Mouse (Mus musculus): ENCODE data around the gene Sstr5. TPM values are rescaled to one million over a fixed set of nuclear protein-coding genes. Genes with fewer than 3 reads are reported as not detected.

Gene Sstr5
- total and polyA plus RNA-seq, 2 experiments from 2014 or later = 1.2 to 2.5 TPM

DNA sequence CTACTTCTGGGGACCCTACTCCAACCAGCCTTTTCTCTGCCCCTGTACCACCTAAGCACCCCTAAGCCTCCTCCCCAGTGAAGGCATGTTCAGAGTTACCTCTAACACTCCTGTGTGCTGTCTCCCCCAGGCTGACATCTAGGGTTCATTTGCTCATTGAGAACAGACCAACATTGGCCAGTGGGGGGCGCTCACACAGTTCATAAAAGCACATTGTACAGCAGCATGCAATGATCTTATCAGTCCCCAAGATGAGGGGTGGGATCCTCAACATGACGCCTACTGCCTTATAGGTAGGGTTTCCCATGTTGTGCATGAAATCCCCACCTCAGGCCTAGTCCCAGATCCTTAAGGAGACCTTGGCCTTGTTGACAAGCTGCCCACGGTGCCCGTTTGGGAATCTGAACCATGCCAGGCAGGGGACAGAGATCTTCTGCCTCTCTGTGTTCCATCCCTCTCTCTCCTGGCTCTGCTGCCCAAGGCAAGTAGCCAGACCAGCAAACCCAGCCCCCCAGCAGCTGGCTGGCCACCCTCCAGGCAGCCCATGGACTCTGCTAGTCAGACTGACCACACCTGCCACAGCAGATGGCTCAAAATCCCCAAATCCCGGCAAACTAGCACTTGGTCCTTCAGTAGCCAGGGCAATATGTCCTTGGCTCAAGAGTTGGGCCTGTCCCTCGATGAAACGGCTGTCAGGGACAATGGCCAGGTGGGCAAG, 11.9 kb upstream of the Sstr5 start:
- DNase-seq (ENCODE audit: low spot score) = peak; percentile 80
- Histone ChIP-seq H3K4me2 (ENCODE audit: low read depth, low read length) (no peak overlapping the region), H3K4me3 (ENCODE audit: low read length) (no peak overlapping the region), H3K27me3 (ENCODE audit: insufficient read depth, low read length) (no peaks in the 10 kb centered on the region), H3K4me1 (ENCODE audit: insufficient read depth, low read length) (no peaks in the 10 kb centered on the region), H3K36me3 (ENCODE audit: insufficient read depth, low read length) (no peaks in the 10 kb centered on the region), H3K9me3 (ENCODE audit: low read length) (no peaks in the 10 kb centered on the region), H3K27ac (no peak overlapping the region), H3K9ac (replicated peaks; ENCODE audit: low read length) (no peak overlapping the region)
- WGBS = 28% methylated on average over 7 of the region's 7 CpGs
- peak; percentile 78 for TF ChIP-seq CTCF (IDR thresholded peaks at IDR 0.05; ENCODE audit: low read depth)
- peak; percentile 65 for ATAC-seq

DNA sequence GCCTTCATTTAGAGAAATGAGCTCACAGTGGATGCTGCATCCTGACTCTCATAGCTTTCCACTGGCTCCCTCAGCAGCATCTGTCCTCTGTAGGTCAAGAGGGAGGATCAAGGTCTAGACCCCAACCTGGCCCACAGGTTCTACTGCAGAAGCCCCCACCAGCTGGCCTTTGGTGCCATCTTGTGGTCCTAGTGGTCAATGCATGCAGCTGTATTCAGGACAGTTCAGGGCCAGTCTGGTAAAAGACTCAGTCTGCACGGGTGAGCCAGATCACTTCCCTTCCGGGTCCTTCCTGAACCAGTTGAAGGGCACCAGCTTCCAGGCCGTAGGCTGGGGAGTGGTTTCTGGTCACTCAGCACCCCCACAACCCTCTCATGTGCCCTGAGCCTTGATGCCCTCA, 10.7 kb upstream of the Sstr5 start:
- no peak overlapping the region for H3K4me2 ChIP-seq (ENCODE audit: low read depth, low read length)
- 13% methylated on average over 3 of the region's 3 CpGs for WGBS
- H3K9me3 ChIP-seq (ENCODE audit: low read length) = no peaks in the 10 kb centered on the region
- peak; percentile 98 for TF ChIP-seq CTCF (IDR thresholded peaks at IDR 0.05; ENCODE audit: low read depth)
- H3K27ac ChIP-seq = no peak overlapping the region
- DNase-seq (ENCODE audit: low spot score) = peak; percentile 86
- H3K27me3 ChIP-seq (ENCODE audit: insufficient read depth, low read length) = no peaks in the 10 kb centered on the region
- no peak overlapping the region for H3K9ac ChIP-seq (replicated peaks; ENCODE audit: low read length)
- H3K4me3 ChIP-seq (ENCODE audit: low read length) = no peak overlapping the region
- H3K36me3 ChIP-seq (ENCODE audit: insufficient read depth, low read length) = no peaks in the 10 kb centered on the region
- H3K4me1 ChIP-seq (ENCODE audit: insufficient read depth, low read length) = no peaks in the 10 kb centered on the region
- peak; percentile 80 for ATAC-seq

DNA sequence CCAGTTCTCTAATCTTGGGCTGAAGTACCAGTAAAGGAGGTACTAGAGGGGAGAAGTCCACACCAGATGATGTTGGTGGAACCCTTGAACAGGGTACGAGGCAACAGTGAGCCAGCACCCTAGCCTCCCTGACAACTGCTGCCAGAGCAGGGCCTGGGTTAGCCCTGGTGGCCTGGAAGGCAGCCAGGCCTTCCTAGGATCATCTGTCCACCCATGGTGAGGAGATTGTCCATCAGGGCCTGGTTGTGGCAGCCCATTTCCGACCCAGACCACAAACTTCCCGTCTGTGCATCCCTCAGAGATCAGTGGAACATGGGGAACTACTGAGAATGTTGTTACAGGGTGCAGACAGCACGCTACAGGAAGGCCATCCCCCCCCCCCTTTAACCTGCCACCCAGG, 5.5 kb upstream of the Sstr5 start:
- Histone ChIP-seq H3K36me3 (ENCODE audit: insufficient read depth, low read length) (no peaks in the 10 kb centered on the region), H3K9me3 (ENCODE audit: low read length) (no peaks in the 10 kb centered on the region), H3K4me2 (ENCODE audit: low read depth, low read length) (no peak overlapping the region), H3K27me3 (ENCODE audit: insufficient read depth, low read length) (no peaks in the 10 kb centered on the region), H3K4me1 (ENCODE audit: insufficient read depth, low read length) (no peaks in the 10 kb centered on the region), H3K27ac (no peak overlapping the region), H3K4me3 (ENCODE audit: low read length) (no peak overlapping the region), H3K9ac (replicated peaks; ENCODE audit: low read length) (no peak overlapping the region)
- TF ChIP-seq CTCF (IDR thresholded peaks at IDR 0.05; ENCODE audit: low read depth) = no peak
- DNase-seq (ENCODE audit: low spot score) (no peak), ATAC-seq (no peak)
- 70% methylated on average over 4 of the region's 4 CpGs for WGBS

DNA sequence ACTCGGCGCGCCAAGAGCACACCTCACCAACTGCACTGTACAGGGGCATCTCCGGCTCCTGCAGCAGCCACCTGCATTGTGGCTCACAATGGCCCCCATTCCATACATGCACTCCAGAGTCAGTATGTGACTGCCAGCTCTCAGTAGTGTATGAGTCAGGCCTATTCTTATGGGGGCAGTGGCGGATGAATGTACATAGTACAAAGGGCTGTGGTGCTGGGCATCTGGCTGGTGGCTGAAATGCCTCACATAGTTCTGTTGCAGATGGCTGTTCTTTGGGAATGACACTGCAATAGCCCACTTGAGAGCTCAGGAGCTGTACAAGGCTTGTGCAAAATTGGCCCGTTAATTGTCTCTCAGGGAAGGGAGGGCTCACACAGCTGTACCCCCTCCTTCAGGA, 15.0 kb downstream of the Sstr5 start:
- WGBS = 84% methylated on average over 6 of the region's 6 CpGs
- H3K4me1 ChIP-seq (ENCODE audit: insufficient read depth, low read length) = no peaks in the 10 kb centered on the region
- H3K27me3 ChIP-seq (ENCODE audit: insufficient read depth, low read length) = no peaks in the 10 kb centered on the region
- no peaks in the 10 kb centered on the region for H3K9me3 ChIP-seq (ENCODE audit: low read length)
- H3K9ac ChIP-seq (replicated peaks; ENCODE audit: low read length) = no peak overlapping the region
- no peak overlapping the region for H3K4me2 ChIP-seq (ENCODE audit: low read depth, low read length)
- H3K27ac ChIP-seq = no peak overlapping the region
- no peak for TF ChIP-seq CTCF (IDR thresholded peaks at IDR 0.05; ENCODE audit: low read depth)
- DNase-seq (ENCODE audit: low spot score) (no peak), ATAC-seq (no peak)
- no peak overlapping the region for H3K4me3 ChIP-seq (ENCODE audit: low read length)
- H3K36me3 ChIP-seq (ENCODE audit: insufficient read depth, low read length) = no peaks in the 10 kb centered on the region

DNA sequence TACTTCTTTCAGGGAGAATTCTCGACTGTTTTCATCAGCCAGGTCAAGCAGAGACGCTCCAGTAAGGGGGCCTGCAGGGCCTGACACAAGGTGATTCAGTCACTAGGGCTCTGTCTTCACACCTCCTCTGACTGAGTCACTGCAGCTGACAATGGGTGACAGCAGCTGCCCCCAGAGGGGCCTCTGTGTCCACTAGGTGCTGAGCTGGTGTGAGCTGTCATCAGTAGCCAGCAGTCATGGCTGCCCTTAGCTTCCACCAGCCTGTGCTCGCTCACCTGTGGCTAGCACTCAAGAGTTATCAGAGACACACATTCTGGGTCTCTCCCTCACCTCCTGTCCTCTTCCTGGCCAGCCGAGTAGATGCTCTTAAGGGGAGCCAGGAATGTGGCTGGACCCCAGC, 16.3 kb downstream of the Sstr5 start:
- Histone ChIP-seq H3K4me3 (ENCODE audit: low read length) (no peak overlapping the region), H3K4me2 (ENCODE audit: low read depth, low read length) (no peak overlapping the region), H3K4me1 (ENCODE audit: insufficient read depth, low read length) (no peaks in the 10 kb centered on the region), H3K9me3 (ENCODE audit: low read length) (no peaks in the 10 kb centered on the region), H3K9ac (replicated peaks; ENCODE audit: low read length) (no peak overlapping the region), H3K27me3 (ENCODE audit: insufficient read depth, low read length) (no peaks in the 10 kb centered on the region), H3K36me3 (ENCODE audit: insufficient read depth, low read length) (no peaks in the 10 kb centered on the region), H3K27ac (no peak overlapping the region)
- ATAC-seq = no peak
- no peak for DNase-seq (ENCODE audit: low spot score)
- 73% methylated on average over 4 of the region's 4 CpGs for whole genome bisulfite sequencing
- TF ChIP-seq CTCF (IDR thresholded peaks at IDR 0.05; ENCODE audit: low read depth) = no peak

DNA sequence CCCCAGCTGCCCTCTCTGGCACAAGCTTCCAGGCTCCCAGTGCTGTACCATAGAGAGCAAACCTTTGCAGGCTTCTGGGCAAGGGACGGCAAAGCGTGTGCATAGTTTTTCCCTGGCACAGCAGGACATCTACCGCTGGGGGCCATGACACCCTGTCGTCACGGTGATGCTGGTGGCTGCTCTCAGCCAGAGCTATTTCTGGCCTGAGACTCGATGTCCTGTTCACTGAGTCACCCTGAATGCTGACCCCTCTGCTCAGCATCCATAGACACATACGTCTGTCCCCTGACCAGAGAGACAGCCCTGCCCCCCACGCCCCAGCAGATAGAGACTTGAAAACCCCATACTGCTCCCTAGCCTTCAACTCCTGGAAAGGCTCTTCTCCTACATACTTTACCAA, 16.9 kb downstream of the Sstr5 start:
- no peak for TF ChIP-seq CTCF (IDR thresholded peaks at IDR 0.05; ENCODE audit: low read depth)
- Histone ChIP-seq H3K4me3 (ENCODE audit: low read length) (no peak overlapping the region), H3K36me3 (ENCODE audit: insufficient read depth, low read length) (no peaks in the 10 kb centered on the region), H3K27ac (no peak overlapping the region), H3K9ac (replicated peaks; ENCODE audit: low read length) (no peak overlapping the region), H3K9me3 (ENCODE audit: low read length) (no peaks in the 10 kb centered on the region), H3K4me2 (ENCODE audit: low read depth, low read length) (no peak overlapping the region), H3K27me3 (ENCODE audit: insufficient read depth, low read length) (0 out of 2 replicates have a peak, but pooled peaks cover 5% of the 10 kb centered on the region), H3K4me1 (ENCODE audit: insufficient read depth, low read length) (no peaks in the 10 kb centered on the region)
- no peak for DNase-seq (ENCODE audit: low spot score)
- WGBS = 36% methylated on average over 8 of the region's 8 CpGs
- ATAC-seq = no peak

All from hindbrain, postnatal 0 days (tissue).